Mouse (Mus musculus) spleen, adult 2 months (tissue): ENCODE results near the gene Fbxo42. TPM values are rescaled to one million over a fixed set of nuclear protein-coding genes. Genes with fewer than 3 reads are reported as not detected.
A peak's percentile ranks its signal among the peaks of the same experiment; 100 is the strongest.

Experiments
- DNase-seq, 2 experiments: peaks; one replicate each; pipeline versions ENCODE4 v3.0.0 to v3.0.0-alpha.2; 2012 to 2021; ENCODE audit warnings: low spot score in 2 of 2, low read depth in 1 of 2
- H3K27ac ChIP-seq: fragments of 200-500 bp; 2 replicates; pipeline ENCODE4 v1.5.1; 2012; ENCODE audit warnings: low read length, inconsistent platforms; ENCODE audit not compliant: insufficient read depth
- H3K27me3 ChIP-seq: fragments of 200-500 bp; 2 replicates; pipeline ENCODE4 v1.6.1; 2012; ENCODE audit warnings: mild to moderate bottlenecking, moderate library complexity, low read length, inconsistent platforms; ENCODE audit not compliant: control insufficient read depth, insufficient read depth
- H3K36me3 ChIP-seq: fragments of 200-500 bp; 2 replicates; pipeline ENCODE4 v1.6.1; 2012; ENCODE audit warnings: mild to moderate bottlenecking, low read length, inconsistent platforms; ENCODE audit not compliant: control insufficient read depth, insufficient read depth
- H3K4me1 ChIP-seq: fragments of 200-500 bp; 2 replicates; pipeline ENCODE4 v1.6.1; 2011; ENCODE audit warnings: inconsistent platforms; ENCODE audit not compliant: control insufficient read depth, insufficient read depth, insufficient read length
- H3K4me3 ChIP-seq: fragments of 200-500 bp; 2 replicates; pipeline ENCODE4 v1.5.1; 2011; ENCODE audit warnings: mild to moderate bottlenecking, inconsistent platforms; ENCODE audit not compliant: insufficient read depth, insufficient read length; ENCODE audit errors: extremely low read depth
- CTCF ChIP-seq: fragments of 200-500 bp; IDR thresholded peaks from 2 replicates; pipeline ENCODE4 v1.5.1; 2011; ENCODE audit warnings: mild to moderate bottlenecking, inconsistent platforms; ENCODE audit not compliant: insufficient read depth, insufficient read length, insufficient replicate concordance; ENCODE audit errors: extremely low read depth
- POLR2A ChIP-seq: fragments of 200-500 bp; IDR thresholded peaks from 2 replicates; pipeline ENCODE4 v1.6.1; 2011; ENCODE audit warnings: low read depth, low read length, inconsistent platforms
- WGBS: fragments of 180-500 bp; shearing (Covaris S2); methylation state at CpG from one replicate; pipeline ENCODE4 v1.1.7; 2018; 5-methylcytosine and 5-hydroxymethylcytosine counted together
- polyA plus RNA-seq: library from polyadenylated mRNA; depleted of rRNA; stranded (reverse); fragments of >200 nt; gene quantifications from 2 replicates; pipeline ENCODE4 v1.2.3, GENCODE M21; 2012

Gene Fbxo42
- polyA plus RNA-seq, 1 experiment = 13.7 TPM

- TF ChIP-seq CTCF (no peak), POLR2A (no peak)
- 93% methylated on average over 4 of the region's 4 CpGs for WGBS
- Histone ChIP-seq H3K27me3 (0 out of 2 replicates have a peak, but pooled peaks cover 2% of the 10 kb centered on the region), H3K4me1 (no peaks in the 10 kb centered on the region), H3K27ac (no peak overlapping the region), H3K4me3 (no peak overlapping the region), H3K36me3 (no peaks in the 10 kb centered on the region)
- DNase-seq = no peak
These were observed 85.5 kb downstream of the Fbxo42 start for GRCm38 (mm10) chr4:141233196-141233595.

- TF ChIP-seq POLR2A (no peak), CTCF (no peak)
- no peaks in the 10 kb centered on the region for H3K36me3 ChIP-seq
- peaks cover 12% of the 10 kb centered on the region; the same call in 1 of the 2 replicates for H3K4me1 ChIP-seq
- no peak for DNase-seq
- H3K27ac ChIP-seq = no peak overlapping the region
- peaks cover 8% of the 10 kb centered on the region for H3K27me3 ChIP-seq
- no peak overlapping the region for H3K4me3 ChIP-seq
- 75% methylated on average over 6 of the region's 6 CpGs for WGBS
These were observed 87.9 kb downstream of the Fbxo42 start for GRCm38 (mm10) chr4:141235537-141236111.

GRCm38 (mm10) chr4:141236856-141237255 is 89.1 kb downstream of the Fbxo42 start:
- TF ChIP-seq CTCF = no peak
- no peak for TF ChIP-seq POLR2A
- Histone ChIP-seq H3K4me1 (peaks cover 13% of the 10 kb centered on the region; the same call in 1 of the 2 replicates), H3K27ac (no peak overlapping the region), H3K27me3 (peaks cover 13% of the 10 kb centered on the region), H3K4me3 (no peak overlapping the region), H3K36me3 (no peaks in the 10 kb centered on the region)
- no peak for DNase-seq
- 77% methylated on average over 3 of the region's 3 CpGs for WGBS

GRCm38 (mm10) chr4:141238492-141239387 is 91.0 kb downstream of the Fbxo42 start:
- TF ChIP-seq CTCF (no peak), POLR2A (no peak)
- Histone ChIP-seq H3K4me3 (peak overlapping the region; percentile 29; the same call in 1 of the 2 replicates), H3K27ac (no peak overlapping the region), H3K4me1 (peaks cover 13% of the 10 kb centered on the region; the same call in 1 of the 2 replicates), H3K27me3 (peaks cover 17% of the 10 kb centered on the region), H3K36me3 (no peaks in the 10 kb centered on the region)
- DNase-seq = no peak
- WGBS = 12% methylated on average over 20 of the region's 20 CpGs

DNA sequence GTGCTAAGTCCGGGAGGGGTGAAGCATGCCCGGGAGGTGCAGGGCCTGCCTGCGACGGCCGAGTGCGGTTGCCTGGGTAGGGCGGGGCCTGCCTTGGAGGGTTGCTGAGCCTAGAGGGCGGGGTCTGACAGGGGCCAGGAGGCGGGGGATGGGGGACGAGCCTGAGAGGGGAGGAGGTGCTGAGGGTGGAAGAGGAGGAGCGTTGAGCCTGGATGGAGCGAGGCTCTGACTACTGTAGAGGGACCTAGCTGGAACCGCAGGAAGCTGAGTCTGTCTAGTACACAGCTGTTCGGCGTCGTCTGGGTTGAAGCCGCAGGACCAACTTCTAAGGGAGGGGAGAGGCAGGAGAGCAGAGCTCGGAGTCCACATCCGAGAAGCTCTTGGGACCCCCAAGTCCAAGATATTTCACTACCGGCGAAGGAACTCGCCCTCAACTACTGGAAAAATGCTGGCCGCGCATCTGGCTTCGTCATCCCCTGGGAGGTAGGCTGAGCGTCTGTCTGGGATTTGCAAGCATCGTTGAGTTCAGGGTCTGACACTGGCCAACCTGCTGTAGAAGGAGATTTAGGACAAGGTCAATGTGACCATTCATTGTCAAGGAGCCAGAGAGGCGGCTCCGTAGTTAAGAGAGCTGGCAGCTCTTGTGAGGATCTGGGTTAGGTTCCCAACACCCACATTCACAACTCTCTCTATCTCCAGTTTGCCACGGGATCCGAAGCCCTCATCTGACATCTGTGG is 91.8 kb downstream of the Fbxo42 start, which contains the start of gene Arhgef19:
Arhgef19 (plus strand) TSS at position 112 of the 738 bp plus-strand sequence.
- Histone ChIP-seq H3K4me1 (peaks cover 13% of the 10 kb centered on the region; the same call in 1 of the 2 replicates), H3K27me3 (peaks cover 17% of the 10 kb centered on the region), H3K36me3 (no peaks in the 10 kb centered on the region), H3K27ac (no peak within 1 kb of the TSS), H3K4me3 (peak within 1 kb of the TSS; percentile 29; the same call in 1 of the 2 replicates)
- DNase-seq = peak; percentile 35 to 76
- TF ChIP-seq CTCF = no peak
- TF ChIP-seq POLR2A = no peak
- 3% methylated on average over 30 of the region's 31 CpGs for WGBS

DNA sequence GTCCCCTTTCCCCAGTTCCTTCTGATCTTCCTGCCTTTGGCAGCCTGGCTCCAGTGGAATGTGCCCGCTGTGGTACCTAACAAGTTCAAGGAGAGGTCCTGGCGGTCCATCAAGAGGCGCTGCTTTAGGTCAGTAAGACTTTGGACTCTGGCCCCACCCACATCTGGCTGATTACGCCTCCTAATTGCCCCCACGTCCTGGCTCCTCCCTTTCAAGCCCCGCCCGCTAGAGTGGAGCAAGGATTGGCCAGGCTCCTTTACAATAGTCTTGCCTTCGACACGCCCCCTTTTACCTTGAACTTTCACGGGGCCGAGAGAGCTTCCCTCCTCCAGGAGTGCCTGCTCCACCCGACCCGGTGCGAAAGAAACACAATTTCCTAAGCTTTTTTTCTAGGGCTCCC is 92.9 kb downstream of the Fbxo42 start:
- 10% methylated on average over 14 of the region's 14 CpGs for WGBS
- Histone ChIP-seq H3K27me3 (peaks cover 17% of the 10 kb centered on the region), H3K4me3 (no peak overlapping the region), H3K4me1 (peaks cover 13% of the 10 kb centered on the region; the same call in 1 of the 2 replicates), H3K36me3 (no peaks in the 10 kb centered on the region), H3K27ac (no peak overlapping the region)
- TF ChIP-seq POLR2A (no peak), CTCF (no peak)
- no peak for DNase-seq

- Histone ChIP-seq H3K4me1 (peaks cover 13% of the 10 kb centered on the region; the same call in 1 of the 2 replicates), H3K4me3 (no peak overlapping the region), H3K27me3 (peaks cover 22% of the 10 kb centered on the region), H3K36me3 (no peaks in the 10 kb centered on the region), H3K27ac (no peak overlapping the region)
- WGBS = 39% methylated on average over 15 of the region's 15 CpGs
- TF ChIP-seq CTCF = no peak
- TF ChIP-seq POLR2A = no peak
- no peak for DNase-seq
These were observed 94.1 kb downstream of the Fbxo42 start for GRCm38 (mm10) chr4:141241861-141242260.
